Mouse (Mus musculus) spleen, postnatal 36 days (tissue): ENCODE results near the gene Unc5c.

Experiments
- DNase-seq, 2 experiments: peaks; one replicate each; pipeline ENCODE4 v3.0.0; 2022; ENCODE audit warnings: low spot score in 2 of 2, mixed read lengths in 1 of 2

Unc5c gene

GRCm38 (mm10) chr3:141810944-141811343 lies 345.9 kb downstream of the Unc5c start:
- no peak for DNase-seq

DNA sequence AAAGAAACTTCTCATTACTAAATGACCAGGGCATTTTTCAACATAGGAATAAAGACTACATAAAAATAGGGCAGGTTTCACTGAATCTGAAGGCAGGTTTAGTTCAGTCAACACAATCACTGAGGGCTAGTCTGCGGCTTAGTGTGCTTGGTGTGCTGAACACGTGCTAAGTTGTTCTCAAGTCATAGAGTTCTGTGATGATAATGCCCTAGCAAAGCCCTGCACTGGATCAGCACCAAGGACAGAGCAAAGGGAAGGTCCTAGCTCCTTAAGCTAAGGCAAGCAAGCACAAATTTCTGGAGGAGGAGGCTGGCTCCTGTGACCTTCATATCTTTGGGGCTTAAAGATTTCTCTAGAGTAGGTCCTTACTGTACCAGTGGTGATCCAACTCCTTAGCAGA lies 346.3 kb downstream of the Unc5c start:
- no peak for DNase-seq

DNA sequence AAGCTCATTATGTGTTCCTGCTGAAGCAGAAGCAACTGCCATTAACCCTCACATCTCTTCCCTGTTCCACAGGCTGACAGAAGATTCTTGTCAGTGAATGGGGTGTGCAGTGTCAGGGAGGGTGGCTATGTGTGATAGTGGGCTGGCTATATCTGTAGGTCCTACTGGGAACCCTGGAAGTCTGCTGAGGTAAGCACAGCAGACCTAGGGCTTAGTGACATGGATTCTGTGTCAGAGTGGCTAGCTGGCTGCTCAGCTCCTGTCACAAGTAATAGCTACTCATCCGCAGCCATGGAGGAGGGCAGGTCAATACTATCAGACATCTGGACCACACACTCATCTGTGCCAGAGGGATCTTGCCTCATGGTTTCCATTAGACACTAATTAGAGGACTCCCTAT lies 349.8 kb downstream of the Unc5c start:
- no peak for DNase-seq

- no peak for DNase-seq
Observed at GRCm38 (mm10) chr3:141818615-141819312, 353.7 kb downstream of the Unc5c start.

- no peak for DNase-seq
Observed at GRCm38 (mm10) chr3:141819331-141819941, 354.4 kb downstream of the Unc5c start.

DNA sequence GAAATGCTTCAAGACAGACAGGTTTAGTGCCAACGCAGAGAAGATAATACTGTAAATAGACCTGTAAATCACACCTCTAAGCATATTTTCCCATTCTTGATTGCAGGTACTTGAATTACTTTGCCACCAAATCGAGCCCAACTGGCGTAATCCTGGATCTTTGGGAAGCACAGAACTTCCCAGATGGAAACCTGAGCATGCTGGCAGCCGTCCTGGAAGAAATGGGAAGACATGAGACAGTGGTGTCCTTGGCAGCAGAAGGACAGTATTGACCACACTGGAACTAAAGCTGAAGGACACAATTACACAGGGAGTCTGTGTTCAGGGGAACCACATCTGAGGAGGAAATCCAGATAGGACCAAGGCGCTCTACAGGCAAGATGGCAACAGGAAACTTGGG lies 363.3 kb downstream of the Unc5c start:
- DNase-seq, result no peak

DNA sequence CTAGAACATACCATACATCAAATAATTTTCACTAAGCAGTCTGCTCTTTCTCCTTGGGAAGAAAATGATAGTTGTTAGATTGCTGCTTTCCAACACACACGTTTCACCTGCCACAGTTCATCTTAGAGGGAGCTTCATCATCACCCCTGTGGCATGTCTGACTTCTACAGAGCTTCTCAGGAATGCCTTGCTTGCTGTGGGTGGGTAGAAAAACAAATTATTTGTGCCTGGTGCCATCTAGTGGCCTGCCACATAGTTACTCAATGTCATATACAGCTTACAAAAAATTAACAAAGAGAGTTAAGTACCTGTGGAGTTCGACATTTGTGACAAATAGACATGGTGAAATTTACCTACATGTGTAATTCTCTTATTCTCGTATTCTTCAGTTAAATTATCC lies 366.1 kb downstream of the Unc5c start:
- DNase-seq, result no peak

- DNase-seq, result no peak
Observed at GRCm38 (mm10) chr3:141838864-141839263, 373.8 kb downstream of the Unc5c start.

GRCm38 (mm10) chr3:141849206-141849605 lies 384.2 kb downstream of the Unc5c start:
- DNase-seq, result no peak

GRCm38 (mm10) chr3:141850141-141850540 lies 385.1 kb downstream of the Unc5c start:
- no peak for DNase-seq

DNA sequence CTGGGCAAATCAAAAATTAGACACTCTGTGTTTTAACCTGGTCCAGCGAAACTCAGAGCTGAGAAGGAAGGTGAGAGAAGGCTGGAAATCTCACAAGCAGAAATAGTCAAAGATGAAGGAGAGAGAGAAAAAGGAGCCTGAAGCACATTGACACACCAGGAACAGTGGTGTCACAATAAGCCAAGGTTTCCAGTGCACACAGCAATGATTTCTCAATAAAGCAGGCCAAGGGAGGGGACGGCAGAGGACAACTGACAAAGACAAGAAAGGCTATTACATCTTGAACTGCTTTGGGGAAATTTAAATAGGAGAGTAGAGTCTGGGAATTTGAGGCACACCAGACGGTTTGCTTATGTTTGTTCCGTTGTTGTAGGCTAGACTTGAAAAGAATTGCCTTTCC lies 389.3 kb downstream of the Unc5c start:
- no peak for DNase-seq

- DNase-seq, result no peak
Observed at GRCm38 (mm10) chr3:141857123-141857522, 392.1 kb downstream of the Unc5c start.

DNA sequence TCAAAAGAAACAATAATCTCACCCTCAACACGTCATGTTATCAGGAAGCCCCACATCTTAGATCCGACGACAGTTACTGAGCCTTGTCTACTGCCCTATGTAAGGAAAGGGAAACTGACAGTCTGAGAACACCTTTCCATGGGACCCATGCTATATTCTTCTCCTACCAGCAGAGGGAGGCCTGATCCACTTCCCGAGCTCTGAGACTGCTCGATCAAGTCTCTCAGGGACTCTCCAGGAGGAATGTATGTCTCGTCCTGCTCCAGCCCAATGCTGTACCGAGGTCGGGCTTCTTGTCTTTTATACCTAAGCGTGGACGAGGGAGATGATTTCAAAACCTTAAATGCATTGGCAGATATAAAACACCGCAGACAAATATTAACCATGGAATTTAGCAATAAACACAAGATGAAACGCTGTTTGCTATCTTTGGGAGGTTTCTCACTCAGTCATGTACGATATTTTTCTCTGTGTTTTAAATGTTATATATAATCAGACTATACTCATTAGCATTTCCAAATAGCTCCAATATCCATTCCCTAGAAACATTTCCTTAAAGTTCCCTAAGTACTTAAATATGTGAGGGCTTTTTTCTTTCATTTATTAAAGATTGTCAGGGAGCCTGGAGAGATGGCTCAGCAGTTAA lies 397.9 kb downstream of the Unc5c start:
- DNase-seq, result no peak

- no peak for DNase-seq
Observed at GRCm38 (mm10) chr3:141871805-141872204, 406.8 kb downstream of the Unc5c start.

GRCm38 (mm10) chr3:141872337-141873042 lies 407.5 kb downstream of the Unc5c start:
- DNase-seq, result no peak

- no peak for DNase-seq
Observed at GRCm38 (mm10) chr3:141882496-141882895, 417.5 kb downstream of the Unc5c start.

DNA sequence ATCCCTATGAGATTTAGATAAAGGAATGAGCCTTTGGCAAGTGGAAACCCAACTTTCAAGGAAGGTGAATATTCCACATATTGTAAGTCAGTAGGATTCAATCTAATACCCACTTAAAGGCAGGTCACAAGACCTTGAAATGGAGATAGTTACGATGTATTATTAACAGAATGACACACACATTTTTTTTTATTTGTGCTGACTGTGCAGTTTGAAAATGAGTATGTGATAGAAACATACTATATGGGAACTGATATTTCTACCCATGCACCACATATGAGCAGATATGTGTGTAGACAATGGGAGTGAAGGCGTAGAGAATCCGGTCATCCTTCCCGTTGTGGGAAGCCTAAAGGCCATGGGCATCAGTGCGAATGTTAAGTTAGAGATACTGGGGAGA lies 419.2 kb downstream of the Unc5c start:
- no peak for DNase-seq
